Mouse (Mus musculus) ES-Bruce4 (cell line): ENCODE data around the gene Ewsr1. TPM values are rescaled to one million over a fixed set of nuclear protein-coding genes. Genes with fewer than 3 reads are reported as not detected.
A peak's percentile ranks its signal among the peaks of the same experiment; 100 is the strongest.

ENCODE experiments used
- H3K27ac ChIP-seq: 2 replicates; pipeline ENCODE4 v1.5.1; 2012; ENCODE audit warnings: low read length, inconsistent platforms; ENCODE audit not compliant: insufficient read depth
- H3K27me3 ChIP-seq: 2 replicates; pipeline ENCODE4 v1.6.1; 2012; ENCODE audit warnings: mild to moderate bottlenecking, low read length, inconsistent platforms; ENCODE audit not compliant: control insufficient read depth, poor library complexity, insufficient read depth, severe bottlenecking
- H3K36me3 ChIP-seq: 2 replicates; pipeline ENCODE4 v1.6.1; 2012; ENCODE audit warnings: inconsistent platforms, mild to moderate bottlenecking, low read length, moderate library complexity; ENCODE audit not compliant: control insufficient read depth, poor library complexity, insufficient read depth, severe bottlenecking
- H3K4me1 ChIP-seq: one replicate; pipeline ENCODE4 v1.8.1; 2011; ENCODE audit warnings: low read length; ENCODE audit not compliant: control insufficient read depth, insufficient read depth
- H3K4me3 ChIP-seq: 2 replicates; pipeline ENCODE4 v1.5.1; 2011; ENCODE audit warnings: low read depth, mild to moderate bottlenecking, low read length
- H3K9ac ChIP-seq: 2 replicates; pipeline ENCODE4 v1.6.1; 2012; ENCODE audit warnings: low read depth, mild to moderate bottlenecking, inconsistent platforms; ENCODE audit not compliant: poor library complexity, severe bottlenecking
- H3K9me3 ChIP-seq: replicated peaks from 2 replicates; pipeline ENCODE4 v1.6.1; 2012; ENCODE audit warnings: mild to moderate bottlenecking, low read length, inconsistent platforms; ENCODE audit not compliant: control insufficient read depth, poor library complexity, insufficient read depth, severe bottlenecking
- CTCF ChIP-seq: IDR thresholded peaks from one replicate; pipeline ENCODE4 v1.8.1; 2011; ENCODE audit warnings: low read depth, low read length
- EP300 ChIP-seq: IDR thresholded peaks from 2 replicates; pipeline ENCODE4 v1.6.1; 2011; ENCODE audit warnings: low read depth, low read length; ENCODE audit not compliant: insufficient read depth
- POLR2A ChIP-seq: IDR thresholded peaks from one replicate; pipeline ENCODE4 v1.8.1; 2011; ENCODE audit warnings: low read length; ENCODE audit not compliant: insufficient read depth
- polyA plus RNA-seq: library from polyadenylated mRNA; stranded (reverse); fragments of >200 nt; gene quantifications from 2 replicates; pipeline ENCODE4 v1.2.4, GENCODE M21; 2011; ENCODE audit warnings: low read depth; ENCODE audit not compliant: missing spikeins, insufficient read depth, insufficient read length

Ewsr1 gene
- polyA plus RNA-seq, 1 experiment, result 1,045 TPM

GRCm38 (mm10) chr11:5054151-5054550 lies 44.9 kb downstream of the Ewsr1 start:
- TF ChIP-seq POLR2A (no peak), CTCF (no peak), EP300 (no peak)
- Histone ChIP-seq H3K27ac (no peak overlapping the region), H3K9ac (peak overlapping the region; percentile 51), H3K9me3 (no peaks in the 10 kb centered on the region), H3K36me3 (no peaks in the 10 kb centered on the region), H3K4me3 (peak overlapping the region; percentile 21; the same call in 1 of the 2 replicates), H3K27me3 (0 out of 2 replicates have a peak, but pooled peaks cover 3% of the 10 kb centered on the region), H3K4me1 (peaks cover 11% of the 10 kb centered on the region)

GRCm38 (mm10) chr11:5052200-5052854 lies 46.7 kb downstream of the Ewsr1 start:
- TF ChIP-seq CTCF (no peak), EP300 (no peak), POLR2A (no peak)
- H3K36me3 ChIP-seq, result no peaks in the 10 kb centered on the region
- H3K27ac ChIP-seq, result peak overlapping the region; percentile 60; the same call in 1 of the 2 replicates
- H3K4me1 ChIP-seq, result peaks cover 11% of the 10 kb centered on the region
- no peaks in the 10 kb centered on the region for H3K27me3 ChIP-seq
- no peaks in the 10 kb centered on the region for H3K9me3 ChIP-seq
- no peak overlapping the region for H3K4me3 ChIP-seq
- 0 out of 2 replicates have a peak overlapping the region, but pooled peaks have one; percentile 25 for H3K9ac ChIP-seq

GRCm38 (mm10) chr11:5051629-5052028 lies 47.4 kb downstream of the Ewsr1 start:
- Histone ChIP-seq H3K9me3 (no peaks in the 10 kb centered on the region), H3K4me3 (no peak overlapping the region), H3K36me3 (no peaks in the 10 kb centered on the region), H3K27ac (no peak overlapping the region), H3K27me3 (no peaks in the 10 kb centered on the region), H3K9ac (no peak overlapping the region), H3K4me1 (peaks cover 11% of the 10 kb centered on the region)
- no peak for TF ChIP-seq EP300
- TF ChIP-seq CTCF, result no peak
- TF ChIP-seq POLR2A, result no peak

GRCm38 (mm10) chr11:5046321-5046926 lies 52.6 kb downstream of the Ewsr1 start:
- no peaks in the 10 kb centered on the region for H3K4me1 ChIP-seq
- H3K36me3 ChIP-seq, result no peaks in the 10 kb centered on the region
- no peak for TF ChIP-seq POLR2A
- 0 out of 2 replicates have a peak, but pooled peaks have one; percentile 29 for TF ChIP-seq EP300
- no peak for TF ChIP-seq CTCF
- H3K9me3 ChIP-seq, result no peaks in the 10 kb centered on the region
- H3K27me3 ChIP-seq, result no peaks in the 10 kb centered on the region
- no peak overlapping the region for H3K27ac ChIP-seq
- H3K9ac ChIP-seq, result no peak overlapping the region
- H3K4me3 ChIP-seq, result no peak overlapping the region

GRCm38 (mm10) chr11:5042645-5043381 lies 56.3 kb downstream of the Ewsr1 start:
- Histone ChIP-seq H3K4me3 (no peak overlapping the region), H3K27me3 (no peaks in the 10 kb centered on the region), H3K27ac (no peak overlapping the region), H3K9ac (no peak overlapping the region), H3K4me1 (no peaks in the 10 kb centered on the region), H3K36me3 (no peaks in the 10 kb centered on the region), H3K9me3 (no peaks in the 10 kb centered on the region)
- no peak for TF ChIP-seq CTCF
- no peak for TF ChIP-seq POLR2A
- no peak for TF ChIP-seq EP300
